Mouse (Mus musculus) myocyte (in vitro differentiated cells): ENCODE data around the gene Psma4.

Experiments
- CEBPB ChIP-seq: IDR thresholded peaks from 2 replicates; pipeline ENCODE4 v1.6.1; 2011; ENCODE audit warnings: mild to moderate bottlenecking, moderate library complexity; ENCODE audit not compliant: poor library complexity, insufficient read depth, severe bottlenecking
- E2F4 ChIP-seq: IDR thresholded peaks from one replicate; pipeline ENCODE4 v1.6.1; 2011; ENCODE audit warnings: mild to moderate bottlenecking, control low read depth, moderate library complexity; ENCODE audit not compliant: insufficient read depth
- MAX ChIP-seq: IDR thresholded peaks from one replicate; pipeline ENCODE4 v1.6.1; 2011; ENCODE audit warnings: low read depth, mild to moderate bottlenecking, control low read depth
- MYOD1 ChIP-seq, 3 experiments: IDR thresholded peaks; one replicate each; pipeline ENCODE4 v1.6.1; 2011; ENCODE audit warnings: control low read depth in 2 of 3, low read depth in 2 of 3, mild to moderate bottlenecking in 2 of 3, moderate library complexity in 1 of 3; ENCODE audit not compliant: insufficient read length in 2 of 3, control insufficient read depth in 1 of 3
- MYOG ChIP-seq, 3 experiments: IDR thresholded peaks; one replicate each; pipeline ENCODE4 v1.6.1; 2011; ENCODE audit warnings: control low read depth in 2 of 3, low read depth in 2 of 3, mild to moderate bottlenecking in 2 of 3; ENCODE audit not compliant: insufficient read length in 2 of 3, control insufficient read depth in 1 of 3, insufficient read depth in 1 of 3
- POLR2A ChIP-seq: IDR thresholded peaks from one replicate; pipeline ENCODE4 v1.6.1; 2011; ENCODE audit warnings: low read depth, mild to moderate bottlenecking, control low read depth, moderate library complexity; ENCODE audit not compliant: insufficient read length
- POLR2AphosphoS2 ChIP-seq: IDR thresholded peaks from one replicate; pipeline ENCODE4 v1.6.1; 2011; ENCODE audit warnings: low read depth, control low read depth; ENCODE audit not compliant: insufficient read length

DNA sequence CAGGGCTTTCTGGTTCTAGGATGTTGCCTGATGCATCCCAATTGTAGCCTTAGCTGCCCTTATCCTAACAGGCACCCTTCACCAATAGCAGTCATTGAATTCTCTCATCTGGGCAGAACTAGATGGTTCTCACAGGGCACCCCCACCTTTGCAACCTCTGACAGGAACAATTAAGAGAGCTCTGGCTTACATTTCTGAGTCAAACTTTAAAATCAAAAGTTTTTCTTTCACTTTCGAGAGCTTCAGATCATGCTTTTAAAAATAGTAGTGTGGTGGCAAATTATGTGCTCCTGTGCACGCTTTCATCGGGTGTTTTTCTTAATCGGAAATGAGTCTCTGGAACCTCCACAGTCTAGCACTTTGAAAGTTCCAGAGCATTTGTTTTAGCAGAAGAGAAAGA, 10.5 kb downstream of the Psma4 start:
- TF ChIP-seq POLR2A (no peak), MAX (no peak), MYOG (IDR thresholded peaks at IDR 0.05; ENCODE audit: control insufficient read depth in 1 of 3, insufficient read depth in 1 of 3, insufficient read length in 2 of 3, low read depth in 2 of 3) (no peak), CEBPB (no peak), MYOD1 (IDR thresholded peaks at IDR 0.05; ENCODE audit: control insufficient read depth in 1 of 3, insufficient read length in 2 of 3, low read depth in 2 of 3) (no peak), POLR2AphosphoS2 (no peak), E2F4 (no peak)
